Mouse (Mus musculus): ENCODE measurements at regions not wholly inside any gene's neighbourhood (a gene's known extent, or its start where the extent isn't known, plus 50 kb on each side); places are given as distances from the start of the nearest gene placed in this dataset.

GRCm38 (mm10) chr1:128767415-128767814 lies 175.3 kb upstream of the Cxcr4 start:
- no peak overlapping the region for H3K9ac ChIP-seq (ENCODE audit: low read length)
- H3K4me1 ChIP-seq (ENCODE audit: control insufficient read depth, insufficient read depth, low read length), result no peaks in the 10 kb centered on the region
- H3K27me3 ChIP-seq (ENCODE audit: control insufficient read depth, insufficient read depth, low read length), result no peaks in the 10 kb centered on the region
- ATAC-seq (ENCODE audit: low FRiP score) (no peak), DNase-seq (ENCODE audit: low spot score, missing footprints) (no peak)
- no peaks in the 10 kb centered on the region for H3K36me3 ChIP-seq (ENCODE audit: control insufficient read depth, insufficient read depth, low read length)
- no peak overlapping the region for H3K4me3 ChIP-seq (ENCODE audit: low read depth, low read length)
- no peak overlapping the region for H3K4me2 ChIP-seq
- WGBS, result 86% methylated on average over 3 of the region's 3 CpGs
- no peak overlapping the region for H3K27ac ChIP-seq (ENCODE audit: low read depth, low read length)
- no peaks in the 10 kb centered on the region for H3K9me3 ChIP-seq (ENCODE audit: control insufficient read depth, low read length)

GRCm38 (mm10) chr1:128766894-128767268 lies 174.8 kb upstream of the Cxcr4 start:
- WGBS, result 86% methylated on average over 7 of the region's 7 CpGs
- no peak overlapping the region for H3K27ac ChIP-seq (ENCODE audit: low read depth, low read length)

GRCm38 (mm10) chr1:128766193-128766893 lies 174.2 kb upstream of the Cxcr4 start:
- Histone ChIP-seq H3K9ac (ENCODE audit: low read length) (no peak overlapping the region), H3K9me3 (ENCODE audit: control insufficient read depth, low read length) (no peaks in the 10 kb centered on the region), H3K4me2 (no peak overlapping the region), H3K36me3 (ENCODE audit: control insufficient read depth, insufficient read depth, low read length) (no peaks in the 10 kb centered on the region), H3K27me3 (ENCODE audit: control insufficient read depth, insufficient read depth, low read length) (no peaks in the 10 kb centered on the region), H3K4me1 (ENCODE audit: control insufficient read depth, insufficient read depth, low read length) (no peaks in the 10 kb centered on the region), H3K27ac (ENCODE audit: low read depth, low read length) (no peak overlapping the region), H3K4me3 (ENCODE audit: low read depth, low read length) (no peak overlapping the region)
- WGBS, result 60% methylated on average over 7 of the region's 7 CpGs
- peak; percentile 47 for DNase-seq (ENCODE audit: low spot score, missing footprints)
- ATAC-seq (ENCODE audit: low FRiP score), result no peak

More at GRCm38 (mm10) chr1:128766894-128767268, 174.8 kb upstream of the Cxcr4 start:
- H3K9me3 ChIP-seq (ENCODE audit: control insufficient read depth, low read length), result no peaks in the 10 kb centered on the region
- ATAC-seq (ENCODE audit: low FRiP score), result no peak
- no peaks in the 10 kb centered on the region for H3K36me3 ChIP-seq (ENCODE audit: control insufficient read depth, insufficient read depth, low read length)
- H3K4me2 ChIP-seq, result no peak overlapping the region
- H3K4me3 ChIP-seq (ENCODE audit: low read depth, low read length), result no peak overlapping the region
- no peak overlapping the region for H3K9ac ChIP-seq (ENCODE audit: low read length)
- DNase-seq (ENCODE audit: low spot score, missing footprints), result peak; percentile 78
- no peaks in the 10 kb centered on the region for H3K27me3 ChIP-seq (ENCODE audit: control insufficient read depth, insufficient read depth, low read length)
- H3K4me1 ChIP-seq (ENCODE audit: control insufficient read depth, insufficient read depth, low read length), result no peaks in the 10 kb centered on the region

GRCm38 (mm10) chr1:128765626-128766025 lies 173.5 kb upstream of the Cxcr4 start:
- ATAC-seq (ENCODE audit: low FRiP score) (no peak), DNase-seq (ENCODE audit: low spot score, missing footprints) (no peak)
- Histone ChIP-seq H3K27ac (ENCODE audit: low read depth, low read length) (no peak overlapping the region), H3K9ac (ENCODE audit: low read length) (no peak overlapping the region), H3K4me2 (no peak overlapping the region), H3K9me3 (ENCODE audit: control insufficient read depth, low read length) (no peaks in the 10 kb centered on the region), H3K36me3 (ENCODE audit: control insufficient read depth, insufficient read depth, low read length) (no peaks in the 10 kb centered on the region), H3K4me1 (ENCODE audit: control insufficient read depth, insufficient read depth, low read length) (no peaks in the 10 kb centered on the region), H3K27me3 (ENCODE audit: control insufficient read depth, insufficient read depth, low read length) (no peaks in the 10 kb centered on the region), H3K4me3 (ENCODE audit: low read depth, low read length) (no peak overlapping the region)
- 92% methylated on average over 2 of the region's 2 CpGs for WGBS

DNA sequence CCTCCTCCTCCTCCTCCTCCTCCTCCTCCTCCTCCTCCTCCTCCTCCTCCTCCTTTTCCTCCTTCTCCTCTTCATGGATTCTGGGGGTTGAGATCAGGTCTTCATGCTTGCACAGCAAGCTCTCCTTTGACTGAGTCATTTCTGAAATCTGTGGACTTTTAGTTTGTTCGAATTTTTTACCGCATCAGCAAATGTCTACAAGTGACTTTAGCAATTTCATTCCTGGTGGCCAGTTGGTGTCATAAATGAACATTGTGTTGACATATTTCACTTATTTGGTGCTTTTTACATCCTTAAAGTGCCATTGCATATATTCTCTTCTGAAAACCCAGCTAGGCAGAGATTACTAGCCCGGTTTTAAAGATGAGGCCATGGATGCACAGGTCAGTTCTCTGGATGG lies 173.0 kb upstream of the Cxcr4 start:
- DNase-seq (ENCODE audit: low spot score, missing footprints) (no peak), ATAC-seq (ENCODE audit: low FRiP score) (no peak)
- no peak overlapping the region for H3K4me3 ChIP-seq (ENCODE audit: low read depth, low read length)
- H3K9me3 ChIP-seq (ENCODE audit: control insufficient read depth, low read length), result no peaks in the 10 kb centered on the region
- H3K27me3 ChIP-seq (ENCODE audit: control insufficient read depth, insufficient read depth, low read length), result no peaks in the 10 kb centered on the region
- H3K36me3 ChIP-seq (ENCODE audit: control insufficient read depth, insufficient read depth, low read length), result no peaks in the 10 kb centered on the region
- no peak overlapping the region for H3K27ac ChIP-seq (ENCODE audit: low read depth, low read length)
- H3K4me1 ChIP-seq (ENCODE audit: control insufficient read depth, insufficient read depth, low read length), result no peaks in the 10 kb centered on the region
- 92% methylated on average over 3 of the region's 3 CpGs for WGBS
- H3K4me2 ChIP-seq, result no peak overlapping the region
- no peak overlapping the region for H3K9ac ChIP-seq (ENCODE audit: low read length)

DNA sequence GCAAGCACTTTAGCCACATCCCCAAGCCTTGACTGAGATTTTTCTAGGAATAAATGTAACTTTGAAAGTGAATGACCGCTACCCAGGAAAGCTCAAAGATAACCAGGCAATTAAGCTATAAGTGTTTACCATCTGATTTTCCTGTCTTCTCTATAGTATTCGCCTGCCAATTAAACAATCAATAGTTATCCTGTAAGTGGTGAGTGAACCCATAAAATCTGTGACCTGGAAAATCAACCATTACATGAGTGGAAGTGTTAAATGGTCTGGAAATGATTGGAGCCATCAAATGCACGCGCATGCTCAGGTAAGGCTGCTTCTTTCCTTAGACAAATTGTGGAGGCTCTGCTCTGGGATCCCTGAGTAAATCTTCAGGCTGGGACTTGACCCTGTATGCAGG lies 170.8 kb upstream of the Cxcr4 start:
- H3K4me1 ChIP-seq (ENCODE audit: control insufficient read depth, insufficient read depth, low read length), result no peaks in the 10 kb centered on the region; the same call in 1 of the 2 replicates
- 89% methylated on average over 4 of the region's 4 CpGs for WGBS
- H3K27ac ChIP-seq (ENCODE audit: low read depth, low read length), result no peak overlapping the region
- H3K4me3 ChIP-seq (ENCODE audit: low read depth, low read length), result no peak overlapping the region
- H3K9ac ChIP-seq (ENCODE audit: low read length), result no peak overlapping the region
- no peaks in the 10 kb centered on the region for H3K9me3 ChIP-seq (ENCODE audit: control insufficient read depth, low read length)
- peak; percentile 67 for DNase-seq (ENCODE audit: low spot score, missing footprints)
- H3K36me3 ChIP-seq (ENCODE audit: control insufficient read depth, insufficient read depth, low read length), result no peaks in the 10 kb centered on the region
- no peak for ATAC-seq (ENCODE audit: low FRiP score)
- no peak overlapping the region for H3K4me2 ChIP-seq
- H3K27me3 ChIP-seq (ENCODE audit: control insufficient read depth, insufficient read depth, low read length), result no peaks in the 10 kb centered on the region

DNA sequence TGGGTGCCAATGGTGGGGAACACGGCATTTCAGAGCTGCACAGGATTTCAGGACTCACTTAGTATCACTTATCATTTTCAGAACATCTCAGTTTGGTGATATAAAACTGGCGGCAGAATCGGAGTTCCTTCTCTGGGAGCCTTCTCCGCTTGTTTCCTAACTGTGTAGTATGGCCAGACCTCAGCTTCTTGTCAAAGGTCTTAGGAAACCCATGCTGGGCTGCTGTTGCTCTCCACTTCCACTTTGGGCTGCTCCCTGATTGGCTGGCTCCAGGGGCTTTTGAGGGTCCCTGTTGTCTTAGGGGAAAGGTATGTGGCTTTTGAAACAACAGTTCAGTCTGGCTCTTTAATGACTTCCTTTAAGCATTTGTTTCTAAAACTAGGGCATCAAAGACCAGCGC lies 170.0 kb upstream of the Cxcr4 start:
- DNase-seq (ENCODE audit: low spot score, missing footprints), result no peak
- no peaks in the 10 kb centered on the region for H3K36me3 ChIP-seq (ENCODE audit: control insufficient read depth, insufficient read depth, low read length)
- H3K9ac ChIP-seq (ENCODE audit: low read length), result no peak overlapping the region
- no peaks in the 10 kb centered on the region for H3K27me3 ChIP-seq (ENCODE audit: control insufficient read depth, insufficient read depth, low read length)
- no peak overlapping the region for H3K4me3 ChIP-seq (ENCODE audit: low read depth, low read length)
- no peaks in the 10 kb centered on the region for H3K9me3 ChIP-seq (ENCODE audit: control insufficient read depth, low read length)
- H3K27ac ChIP-seq (ENCODE audit: low read depth, low read length), result no peak overlapping the region
- H3K4me1 ChIP-seq (ENCODE audit: control insufficient read depth, insufficient read depth, low read length), result no peaks in the 10 kb centered on the region; the same call in 1 of the 2 replicates
- no peak for ATAC-seq (ENCODE audit: low FRiP score)
- no peak overlapping the region for H3K4me2 ChIP-seq
- WGBS, result 76% methylated on average over 5 of the region's 5 CpGs

DNA sequence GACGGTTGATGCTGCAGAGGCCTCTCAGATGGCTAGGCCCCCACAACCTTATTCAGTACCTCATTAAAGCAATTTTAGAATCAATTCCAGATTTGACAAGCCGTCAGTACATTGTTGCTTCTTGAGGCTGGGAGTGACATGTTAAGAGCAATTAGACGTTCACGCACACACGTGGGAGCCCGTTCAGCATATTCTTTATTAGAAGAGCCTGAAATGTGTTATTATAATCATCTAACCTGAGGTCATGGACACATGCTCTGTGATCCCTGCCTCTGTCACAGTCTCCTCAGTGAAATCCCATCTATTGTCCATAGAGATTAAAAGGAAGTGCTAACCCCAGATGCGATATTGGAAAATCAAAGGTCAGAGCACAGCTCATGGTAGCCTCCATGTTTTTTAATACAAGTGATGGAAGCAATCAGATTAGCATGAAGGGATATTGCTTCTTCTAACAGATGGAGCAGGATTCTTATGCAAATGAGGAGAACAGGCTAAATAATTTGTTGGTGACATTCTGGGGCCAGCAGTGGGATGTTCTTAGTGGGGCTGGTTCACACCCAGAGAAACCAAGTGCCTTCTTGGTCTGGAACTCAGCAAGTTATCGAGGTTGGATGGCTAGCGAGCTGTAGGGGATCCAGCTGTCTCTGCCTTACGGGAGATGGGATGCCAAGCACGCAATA lies 166.8 kb upstream of the Cxcr4 start:
- Histone ChIP-seq H3K4me3 (ENCODE audit: low read depth, low read length) (no peak overlapping the region), H3K9ac (ENCODE audit: low read length) (no peak overlapping the region), H3K4me1 (ENCODE audit: control insufficient read depth, insufficient read depth, low read length) (no peaks in the 10 kb centered on the region; the same call in 1 of the 2 replicates), H3K27ac (ENCODE audit: low read depth, low read length) (peak overlapping the region; percentile 44; the same call in 1 of the 2 replicates), H3K36me3 (ENCODE audit: control insufficient read depth, insufficient read depth, low read length) (no peaks in the 10 kb centered on the region), H3K4me2 (no peak overlapping the region), H3K27me3 (ENCODE audit: control insufficient read depth, insufficient read depth, low read length) (no peaks in the 10 kb centered on the region), H3K9me3 (ENCODE audit: control insufficient read depth, low read length) (no peaks in the 10 kb centered on the region)
- DNase-seq (ENCODE audit: low spot score, missing footprints), result peak; percentile 82
- ATAC-seq (ENCODE audit: low FRiP score), result peak; percentile 85
- 81% methylated on average over 11 of the region's 11 CpGs for WGBS

DNA sequence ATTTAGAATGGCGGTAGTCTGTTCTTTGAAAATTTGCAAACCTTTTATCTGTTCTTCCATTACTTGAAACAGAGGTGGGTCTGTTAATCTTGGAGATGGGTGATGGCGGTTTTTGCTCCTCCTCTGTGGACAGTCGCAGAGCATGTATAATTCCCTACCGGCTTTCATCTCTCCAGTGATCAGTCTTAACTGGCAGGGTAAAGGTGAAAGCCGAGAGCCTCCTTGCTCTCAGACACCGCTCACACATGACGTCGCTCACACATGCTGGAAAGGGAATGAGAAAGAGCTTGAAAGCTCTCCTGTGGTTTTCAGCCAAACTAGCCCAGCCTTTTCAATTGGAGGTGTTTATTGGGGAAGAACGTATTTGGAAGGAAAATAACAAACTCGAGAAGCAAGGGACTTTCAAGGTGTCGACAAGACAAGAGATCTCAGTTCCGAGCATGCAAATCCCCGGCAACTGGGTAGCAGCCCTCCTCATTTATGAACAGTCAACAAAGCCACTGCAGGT lies 166.3 kb upstream of the Cxcr4 start:
- peak; percentile 83 for DNase-seq (ENCODE audit: low spot score, missing footprints)

More for the DNA sequence above, 166.3 kb upstream of the Cxcr4 start:
- no peak overlapping the region for H3K4me3 ChIP-seq (ENCODE audit: low read depth, low read length)
- no peak overlapping the region for H3K9ac ChIP-seq (ENCODE audit: low read length)
- 82% methylated on average over 13 of the region's 13 CpGs for WGBS
- H3K4me2 ChIP-seq, result no peak overlapping the region
- peak overlapping the region; percentile 44; the same call in 1 of the 2 replicates for H3K27ac ChIP-seq (ENCODE audit: low read depth, low read length)
- H3K36me3 ChIP-seq (ENCODE audit: control insufficient read depth, insufficient read depth, low read length), result no peaks in the 10 kb centered on the region
- no peaks in the 10 kb centered on the region for H3K27me3 ChIP-seq (ENCODE audit: control insufficient read depth, insufficient read depth, low read length)
- ATAC-seq (ENCODE audit: low FRiP score), result no peak; the same call in 1 of the 2 replicates
- no peaks in the 10 kb centered on the region; the same call in none of the 2 replicates for H3K4me1 ChIP-seq (ENCODE audit: control insufficient read depth, insufficient read depth, low read length)
- no peaks in the 10 kb centered on the region for H3K9me3 ChIP-seq (ENCODE audit: control insufficient read depth, low read length)

Data from midbrain, embryonic 11.5 days (tissue).